Mouse (Mus musculus) limb, embryonic 15.5 days (tissue): Measurements from ENCODE around the gene 1700029J07Rik. TPM values are rescaled to one million over a fixed set of nuclear protein-coding genes. Genes with fewer than 3 reads are reported as not detected.
A peak's percentile ranks its signal among the peaks of the same experiment; 100 is the strongest.

ENCODE experiments used
- ATAC-seq: fragments of 200-750 bp; cut with Nextera tagmentation; 2 replicates; pipeline ENCODE4 v1.8.0; 2017; ENCODE audit warnings: low read depth, moderate TSS enrichment; ENCODE audit not compliant: insufficient number of reproducible peaks, low FRiP score, low TSS enrichment
- H3K27ac ChIP-seq: fragments of 300-500 bp; sonication (generic); 2 replicates; pipeline ENCODE4 v1.5.1; 2015; ENCODE audit warnings: moderate library complexity, mild to moderate bottlenecking, inconsistent platforms
- H3K27me3 ChIP-seq: fragments of 300-500 bp; sonication (generic); 2 replicates; pipeline ENCODE4 v1.6.1; 2015; ENCODE audit warnings: inconsistent platforms
- H3K36me3 ChIP-seq: fragments of 300-500 bp; sonication (generic); 2 replicates; pipeline ENCODE4 v1.6.1; 2015; ENCODE audit warnings: inconsistent platforms
- H3K4me1 ChIP-seq: fragments of 300-500 bp; sonication (generic); 2 replicates; pipeline ENCODE4 v1.6.1; 2015; ENCODE audit warnings: inconsistent platforms
- H3K4me2 ChIP-seq: fragments of 300-500 bp; sonication (generic); 2 replicates; pipeline ENCODE4 v1.6.1; 2015; ENCODE audit warnings: mild to moderate bottlenecking, inconsistent platforms
- H3K4me3 ChIP-seq: fragments of 300-500 bp; sonication (generic); 2 replicates; pipeline ENCODE4 v1.5.1; 2015; ENCODE audit warnings: mild to moderate bottlenecking, inconsistent platforms
- H3K9ac ChIP-seq: fragments of 300-500 bp; sonication (generic); 2 replicates; pipeline ENCODE4 v1.6.1; 2015; ENCODE audit warnings: inconsistent platforms
- H3K9me3 ChIP-seq: fragments of 300-500 bp; sonication (generic); 2 replicates; pipeline ENCODE4 v1.6.1; 2016; ENCODE audit warnings: inconsistent platforms
- WGBS: fragments of 180-500 bp; shearing (Covaris S2); methylation state at CpG from one replicate; pipeline ENCODE4 v1.1.7; 2015; 5-methylcytosine and 5-hydroxymethylcytosine counted together
- polyA plus RNA-seq: library from polyadenylated mRNA; unstranded; fragments of >200 nt; fragmentation: Nextera tagmentation; extraction: Ambion mirVana; gene quantifications from 2 replicates; pipeline ENCODE4 v1.2.1, GENCODE M21; 2015

The 1700029J07Rik gene
- polyA plus RNA-seq, 1 experiment from 2014 or later, result 3.6 TPM

- no peaks in the 10 kb centered on the region for H3K4me1 ChIP-seq
- no peak within 1 kb of the TSS for H3K9ac ChIP-seq
- peak within 1 kb of the TSS; percentile 38 for H3K4me3 ChIP-seq
- H3K27me3 ChIP-seq, result no peaks in the 10 kb centered on the region
- H3K27ac ChIP-seq, result no peak within 1 kb of the TSS
- H3K4me2 ChIP-seq, result peak within 1 kb of the TSS; percentile 51
- H3K9me3 ChIP-seq, result no peaks in the 10 kb centered on the region
- WGBS, result 2% methylated on average over 23 of the region's 23 CpGs
- H3K36me3 ChIP-seq, result no peaks in the 10 kb centered on the region
- peak; percentile 35; the same call in 1 of the 2 replicates for ATAC-seq
Observed at GRCm38 (mm10) chr8:45934582-45935014, 40.5 kb downstream of the 1700029J07Rik start, which contains the start of gene Ccdc110. Gene Ccdc110, plus strand, starts transcription at chr8:45934619.

DNA sequence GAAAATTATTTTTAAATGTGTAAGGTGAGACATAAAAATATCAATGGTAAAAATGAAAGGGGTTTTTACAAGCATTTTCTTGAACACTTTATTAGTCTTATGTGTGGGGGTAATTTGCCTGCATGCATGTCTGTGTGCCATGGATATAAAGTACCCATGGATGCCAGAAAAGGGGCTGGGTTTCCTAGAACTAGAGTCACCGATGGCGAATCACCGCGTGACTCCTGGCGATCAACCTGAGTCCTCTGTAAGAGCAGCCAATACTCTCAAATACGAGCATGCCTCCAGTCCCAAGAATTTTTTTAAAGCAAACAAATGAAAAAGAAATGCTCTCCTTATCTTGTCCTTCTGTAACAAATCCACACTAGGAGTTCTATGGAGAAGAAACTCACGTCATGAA lies 52.9 kb downstream of the 1700029J07Rik start:
- H3K27ac ChIP-seq, result no peak overlapping the region
- 93% methylated on average over 7 of the region's 7 CpGs for WGBS
- no peak for ATAC-seq
- no peak overlapping the region for H3K9ac ChIP-seq
- no peaks in the 10 kb centered on the region for H3K36me3 ChIP-seq
- H3K4me2 ChIP-seq, result no peak overlapping the region
- no peak overlapping the region for H3K4me3 ChIP-seq
- no peaks in the 10 kb centered on the region for H3K9me3 ChIP-seq
- H3K4me1 ChIP-seq, result peaks cover 3% of the 10 kb centered on the region; the same call in 1 of the 2 replicates
- no peaks in the 10 kb centered on the region for H3K27me3 ChIP-seq

DNA sequence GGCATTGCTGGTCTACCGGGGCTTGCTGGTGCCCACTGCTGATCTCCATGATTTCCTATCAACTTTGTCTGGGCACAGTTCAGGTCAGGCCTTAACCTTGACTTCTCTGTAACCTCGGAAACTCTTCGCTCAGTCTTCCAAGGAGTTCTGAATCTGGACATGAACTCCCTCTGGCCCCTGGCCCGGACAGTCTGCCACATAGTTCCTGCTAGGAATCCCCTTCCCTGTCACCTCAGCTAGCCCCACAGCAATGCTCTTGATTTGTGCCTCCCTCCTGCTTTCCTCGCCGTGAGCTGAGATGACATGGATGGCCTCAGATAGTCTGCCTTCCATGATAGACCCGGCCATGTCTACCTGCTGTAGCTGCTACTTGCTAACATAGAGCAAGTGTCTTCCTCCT lies 54.7 kb downstream of the 1700029J07Rik start:
- Histone ChIP-seq H3K27me3 (no peaks in the 10 kb centered on the region), H3K4me3 (no peak overlapping the region), H3K9ac (no peak overlapping the region), H3K4me1 (peaks cover 6% of the 10 kb centered on the region; the same call in 1 of the 2 replicates), H3K36me3 (no peaks in the 10 kb centered on the region), H3K4me2 (no peak overlapping the region), H3K9me3 (no peaks in the 10 kb centered on the region), H3K27ac (no peak overlapping the region)
- ATAC-seq, result no peak
- WGBS, result 89% methylated on average over 7 of the region's 7 CpGs

GRCm38 (mm10) chr8:45918891-45919290 lies 56.2 kb downstream of the 1700029J07Rik start:
- Histone ChIP-seq H3K27me3 (no peaks in the 10 kb centered on the region), H3K9ac (no peak overlapping the region), H3K4me3 (no peak overlapping the region), H3K4me2 (no peak overlapping the region), H3K27ac (no peak overlapping the region), H3K9me3 (no peaks in the 10 kb centered on the region), H3K36me3 (no peaks in the 10 kb centered on the region), H3K4me1 (peaks cover 6% of the 10 kb centered on the region; the same call in 1 of the 2 replicates)
- WGBS, result 84% methylated on average over 15 of the region's 15 CpGs
- no peak for ATAC-seq

DNA sequence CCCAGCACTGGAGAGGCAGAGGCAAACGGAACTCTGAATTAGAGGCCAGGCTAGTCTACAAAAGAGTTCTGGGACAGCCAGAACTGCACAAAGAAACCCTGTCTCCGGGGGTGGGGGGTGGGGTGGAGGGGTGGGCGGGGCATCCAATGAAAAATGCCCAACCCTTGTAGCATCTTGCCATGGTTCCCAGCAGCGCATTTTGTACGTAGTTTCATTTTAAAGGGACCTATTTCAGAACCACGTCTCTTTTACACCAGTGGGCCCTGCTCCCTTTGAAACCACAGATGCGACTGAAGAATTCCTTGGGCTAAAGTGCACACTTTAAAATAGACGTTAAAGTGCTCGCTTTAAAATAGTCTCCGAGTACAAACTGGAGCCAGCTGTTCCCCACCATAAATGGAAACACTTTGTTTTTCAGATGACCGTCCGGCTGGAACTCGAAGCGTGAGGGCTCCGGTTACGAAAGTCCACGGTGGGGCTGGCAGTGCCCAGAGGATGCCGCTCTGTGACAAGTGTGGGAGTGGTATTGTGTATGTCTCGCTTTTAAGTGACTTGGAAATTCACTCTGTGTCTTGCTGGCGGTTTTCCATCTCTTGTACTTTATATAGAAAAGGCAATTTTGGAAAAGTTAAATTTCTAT lies 57.9 kb downstream of the 1700029J07Rik start:
- 34% methylated on average over 20 of the region's 20 CpGs for WGBS
- peaks cover 6% of the 10 kb centered on the region; the same call in 1 of the 2 replicates for H3K4me1 ChIP-seq
- ATAC-seq, result peak; percentile 37; the same call in 1 of the 2 replicates
- H3K9me3 ChIP-seq, result no peaks in the 10 kb centered on the region
- H3K4me3 ChIP-seq, result peak overlapping the region; percentile 15; the same call in 1 of the 2 replicates
- no peaks in the 10 kb centered on the region for H3K27me3 ChIP-seq
- no peak overlapping the region for H3K9ac ChIP-seq
- H3K36me3 ChIP-seq, result no peaks in the 10 kb centered on the region
- peak overlapping the region; percentile 52 for H3K27ac ChIP-seq
- peak overlapping the region; percentile 22; the same call in 1 of the 2 replicates for H3K4me2 ChIP-seq

DNA sequence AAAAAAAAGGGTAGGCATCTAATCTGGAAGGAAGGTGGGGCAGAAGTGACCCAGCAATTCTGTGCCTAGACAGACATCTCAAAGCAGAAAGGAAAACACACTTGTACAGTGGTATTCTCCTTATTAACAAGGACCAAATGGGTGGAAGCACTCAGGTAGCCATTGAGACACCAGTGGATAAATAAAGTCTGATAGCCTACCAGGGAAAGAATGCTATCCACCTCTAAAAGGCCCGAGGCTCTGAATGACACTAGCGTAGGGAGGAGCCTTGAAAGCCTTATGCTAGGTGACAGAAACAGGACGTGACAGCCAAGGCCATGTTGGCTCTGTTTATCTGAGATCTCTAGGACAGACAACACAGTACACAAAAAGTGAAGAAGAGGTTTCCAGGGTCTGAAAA lies 58.6 kb downstream of the 1700029J07Rik start:
- no peak overlapping the region for H3K4me3 ChIP-seq
- no peak overlapping the region for H3K9ac ChIP-seq
- no peaks in the 10 kb centered on the region for H3K9me3 ChIP-seq
- no peak for ATAC-seq
- peak overlapping the region; percentile 52 for H3K27ac ChIP-seq
- no peaks in the 10 kb centered on the region for H3K36me3 ChIP-seq
- no peak overlapping the region for H3K4me2 ChIP-seq
- no peaks in the 10 kb centered on the region for H3K27me3 ChIP-seq
- 77% methylated on average over 3 of the region's 3 CpGs for WGBS
- H3K4me1 ChIP-seq, result peaks cover 6% of the 10 kb centered on the region; the same call in 1 of the 2 replicates

DNA sequence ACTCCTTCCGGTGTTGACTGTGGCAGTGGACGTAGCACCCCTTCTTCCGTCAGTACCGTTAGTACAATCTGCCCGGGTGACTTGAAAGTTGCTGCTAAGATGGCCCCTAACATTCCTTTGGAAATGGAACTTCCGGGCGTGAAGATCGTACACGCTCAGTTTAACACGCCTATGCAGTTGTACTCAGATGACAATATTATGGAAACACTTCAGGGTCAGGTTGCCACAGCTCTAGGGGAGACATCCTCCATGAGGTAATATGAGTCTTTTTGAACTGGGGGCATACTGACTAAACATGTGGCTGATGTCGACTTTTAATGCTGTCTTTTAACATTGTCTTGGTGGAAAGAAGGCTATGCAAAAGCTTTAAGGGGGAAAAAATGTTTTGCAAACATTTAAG lies 61.3 kb downstream of the 1700029J07Rik start:
- 79% methylated on average over 11 of the region's 11 CpGs for WGBS
- no peak overlapping the region for H3K27ac ChIP-seq

DNA sequence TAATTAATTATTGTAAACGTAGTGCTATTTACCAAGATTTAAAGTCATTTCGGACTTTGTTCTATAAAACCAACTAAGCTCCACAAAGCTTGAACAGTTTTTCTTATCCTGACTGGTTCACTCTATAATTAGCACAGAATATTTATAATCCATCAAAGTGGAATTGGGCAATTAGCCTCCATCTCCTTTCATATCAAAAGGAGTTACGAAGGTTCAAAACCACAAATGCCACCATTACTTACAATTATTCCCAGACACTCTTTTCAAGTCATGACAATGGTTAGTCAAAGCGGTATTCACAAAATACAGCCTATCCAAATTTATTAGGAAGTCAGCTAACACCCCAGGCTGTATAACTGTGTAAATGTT lies 68.8 kb downstream of the 1700029J07Rik start:
- Histone ChIP-seq H3K4me2 (no peak overlapping the region), H3K9me3 (no peaks in the 10 kb centered on the region), H3K27ac (no peak overlapping the region), H3K36me3 (no peaks in the 10 kb centered on the region), H3K9ac (no peak overlapping the region), H3K4me3 (no peak overlapping the region), H3K4me1 (no peaks in the 10 kb centered on the region; the same call in 1 of the 2 replicates), H3K27me3 (no peaks in the 10 kb centered on the region)
- no peak for ATAC-seq
- 66% methylated on average over 4 of the region's 4 CpGs for WGBS

More for the DNA sequence above, 61.3 kb downstream of the 1700029J07Rik start:
- Histone ChIP-seq H3K4me2 (no peak overlapping the region), H3K9me3 (no peaks in the 10 kb centered on the region), H3K36me3 (no peaks in the 10 kb centered on the region), H3K9ac (no peak overlapping the region), H3K27me3 (no peaks in the 10 kb centered on the region), H3K4me1 (peaks cover 6% of the 10 kb centered on the region; the same call in 1 of the 2 replicates), H3K4me3 (no peak overlapping the region)
- ATAC-seq, result no peak

GRCm38 (mm10) chr8:45905591-45906250 lies 69.3 kb downstream of the 1700029J07Rik start:
- no peaks in the 10 kb centered on the region for H3K9me3 ChIP-seq
- no peaks in the 10 kb centered on the region; the same call in 1 of the 2 replicates for H3K4me1 ChIP-seq
- H3K27ac ChIP-seq, result no peak overlapping the region
- H3K9ac ChIP-seq, result no peak overlapping the region
- H3K4me3 ChIP-seq, result no peak overlapping the region
- ATAC-seq, result no peak
- WGBS, result 53% methylated on average over 7 of the region's 7 CpGs
- no peaks in the 10 kb centered on the region for H3K27me3 ChIP-seq
- H3K36me3 ChIP-seq, result no peaks in the 10 kb centered on the region
- no peak overlapping the region for H3K4me2 ChIP-seq

- 10% methylated on average over 3 of the region's 3 CpGs for WGBS
Observed at GRCm38 (mm10) chr8:45903659-45904058, 71.4 kb downstream of the 1700029J07Rik start.

More at GRCm38 (mm10) chr8:45903659-45904058, 71.4 kb downstream of the 1700029J07Rik start:
- Histone ChIP-seq H3K4me3 (no peak overlapping the region), H3K27ac (no peak overlapping the region), H3K9ac (no peak overlapping the region), H3K4me2 (no peak overlapping the region), H3K9me3 (no peaks in the 10 kb centered on the region), H3K4me1 (no peaks in the 10 kb centered on the region; the same call in 1 of the 2 replicates), H3K36me3 (no peaks in the 10 kb centered on the region), H3K27me3 (no peaks in the 10 kb centered on the region)
- no peak for ATAC-seq
